Mouse (Mus musculus): ENCODE data around the gene Ppm1n.

DNA sequence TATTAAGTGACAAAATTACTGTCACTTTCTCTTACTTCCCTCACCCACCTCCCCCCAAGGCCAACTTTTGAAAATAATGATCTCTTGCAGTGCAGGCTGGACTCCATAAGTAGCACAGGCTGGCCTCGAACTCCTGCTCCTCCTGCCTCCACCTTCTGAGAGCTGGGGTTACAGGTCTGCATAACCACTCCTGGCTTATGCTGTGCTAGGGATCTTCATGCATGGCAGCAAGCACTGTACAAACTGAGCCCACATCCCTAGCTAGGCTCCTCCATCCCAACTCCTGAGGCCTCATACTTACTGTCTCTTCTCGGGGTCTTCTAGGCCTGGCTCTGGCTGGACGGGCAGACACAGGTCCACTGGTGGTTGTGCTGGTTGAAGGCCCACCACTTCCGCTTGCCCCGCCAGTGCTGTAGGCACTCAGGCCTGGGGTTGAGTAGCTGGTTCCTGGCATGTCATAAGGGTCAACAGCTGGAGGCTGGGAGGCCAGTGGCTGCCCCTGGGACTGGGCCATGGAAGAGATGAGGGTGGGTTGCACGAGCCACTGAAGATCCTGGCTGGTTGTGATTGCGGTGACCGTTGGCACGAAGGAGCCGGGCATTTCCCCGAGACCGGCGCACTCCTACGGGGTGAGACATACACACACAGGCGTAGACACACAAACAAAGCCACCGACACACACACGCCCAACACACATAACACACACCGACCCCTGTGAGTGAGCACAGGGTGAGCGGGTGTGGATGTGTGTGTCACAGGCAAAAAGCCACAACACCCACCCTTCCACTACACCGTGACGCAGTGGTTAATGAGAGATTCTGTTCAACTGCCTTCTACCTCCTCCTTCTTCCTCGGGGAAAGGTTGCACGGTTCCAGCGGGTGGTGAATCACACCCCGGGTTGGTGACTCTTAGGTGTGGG lies 27.2 kb upstream of the Ppm1n start:
- no peak for TF ChIP-seq MYC (IDR thresholded peaks at IDR 0.05; ENCODE audit: low read depth, low read length)
- no peak for TF ChIP-seq POLR2AphosphoS2 (IDR thresholded peaks at IDR 0.05; ENCODE audit: low read length)
- no peak for TF ChIP-seq POLR2A (IDR thresholded peaks at IDR 0.05; ENCODE audit: control insufficient read depth in 1 of 2, insufficient read depth in 1 of 2, low read depth in 1 of 2, low read length in 2 of 2, poor library complexity in 1 of 2)
- no peak for TF ChIP-seq EP300 (IDR thresholded peaks at IDR 0.05; ENCODE audit: low read depth in 1 of 2, low read length in 2 of 2)
- TF ChIP-seq ZC3H11A (IDR thresholded peaks at IDR 0.05; ENCODE audit: low read depth, low read length), result no peak
- TF ChIP-seq CTCF (IDR thresholded peaks at IDR 0.05 in 2 of 3, conservative IDR thresholded peaks at IDR 0.05 in 1 of 3; ENCODE audit: control insufficient read depth in 1 of 3, insufficient read depth in 1 of 3, low read depth in 2 of 3, low read length in 3 of 3, poor library complexity in 1 of 3, severe bottlenecking in 1 of 3), result no peak
- no peak for TF ChIP-seq ELF1 (IDR thresholded peaks at IDR 0.05; ENCODE audit: low read depth, low read length)
- TF ChIP-seq NELFE (IDR thresholded peaks at IDR 0.05; ENCODE audit: low read depth, low read length), result no peak

Measured in MEL (cell line).